Mouse (Mus musculus) spleen, adult 2 months (tissue): ENCODE data around the gene Ndufa6.

Source experiments
- CTCF ChIP-seq: fragments of 200-500 bp; IDR thresholded peaks from 2 replicates; pipeline ENCODE4 v1.5.1; 2011; ENCODE audit warnings: mild to moderate bottlenecking, inconsistent platforms; ENCODE audit not compliant: insufficient read depth, insufficient read length, insufficient replicate concordance; ENCODE audit errors: extremely low read depth
- POLR2A ChIP-seq: fragments of 200-500 bp; IDR thresholded peaks from 2 replicates; pipeline ENCODE4 v1.6.1; 2011; ENCODE audit warnings: low read depth, low read length, inconsistent platforms

- TF ChIP-seq POLR2A, result no peak
- TF ChIP-seq CTCF, result no peak
These were observed 23.6 kb upstream of the Ndufa6 start for GRCm38 (mm10) chr15:82377701-82378100.
